Mouse (Mus musculus) embryo, embryonic 11.5 days (tissue): Measurements from ENCODE around the gene Smr3a.

ENCODE experiments used
- DNase-seq: peaks from one replicate; pipeline ENCODE4 v3.0.0-alpha.2; 2012; ENCODE audit warnings: low read depth, low spot score

Smr3a gene

DNA sequence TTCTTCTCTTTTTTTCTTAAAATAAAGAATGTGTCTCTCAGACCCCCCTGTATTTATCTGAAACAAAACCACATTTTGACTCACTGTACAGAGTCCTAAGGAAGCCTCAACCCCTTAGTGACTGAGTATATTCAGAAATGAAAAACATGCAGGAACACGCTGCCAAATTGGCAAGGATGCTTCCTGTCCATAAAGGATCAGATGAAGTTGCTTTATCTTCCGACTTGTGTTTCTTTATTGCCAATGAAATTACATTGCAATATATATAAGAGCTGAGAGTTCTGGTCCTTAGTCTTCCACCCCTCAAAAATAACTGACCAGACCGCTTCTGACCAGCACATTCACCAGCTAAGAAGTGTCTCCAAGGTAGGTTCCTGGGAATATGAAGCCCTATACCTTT is at the start of gene Smr3a:
Gene Smr3a, plus strand, starts transcription at position 301 of the 400 bp plus-strand sequence.
- no peak for DNase-seq

GRCm38 (mm10) chr5:87969201-87969600 is 33.1 kb upstream of the Smr3a start, which contains the start of the genes 2310003L06Rik and Gm28434:
Gene 2310003L06Rik, plus strand, starts transcription at chr5:87969459.
Gene Gm28434, plus strand, starts transcription at chr5:87969517.
- DNase-seq, result no peak

- DNase-seq, result no peak
Observed at GRCm38 (mm10) chr5:87979139-87979538, 23.2 kb upstream of the Smr3a start, which contains the start of gene Cabs1. Gene Cabs1, plus strand, starts transcription at chr5:87979439.

DNA sequence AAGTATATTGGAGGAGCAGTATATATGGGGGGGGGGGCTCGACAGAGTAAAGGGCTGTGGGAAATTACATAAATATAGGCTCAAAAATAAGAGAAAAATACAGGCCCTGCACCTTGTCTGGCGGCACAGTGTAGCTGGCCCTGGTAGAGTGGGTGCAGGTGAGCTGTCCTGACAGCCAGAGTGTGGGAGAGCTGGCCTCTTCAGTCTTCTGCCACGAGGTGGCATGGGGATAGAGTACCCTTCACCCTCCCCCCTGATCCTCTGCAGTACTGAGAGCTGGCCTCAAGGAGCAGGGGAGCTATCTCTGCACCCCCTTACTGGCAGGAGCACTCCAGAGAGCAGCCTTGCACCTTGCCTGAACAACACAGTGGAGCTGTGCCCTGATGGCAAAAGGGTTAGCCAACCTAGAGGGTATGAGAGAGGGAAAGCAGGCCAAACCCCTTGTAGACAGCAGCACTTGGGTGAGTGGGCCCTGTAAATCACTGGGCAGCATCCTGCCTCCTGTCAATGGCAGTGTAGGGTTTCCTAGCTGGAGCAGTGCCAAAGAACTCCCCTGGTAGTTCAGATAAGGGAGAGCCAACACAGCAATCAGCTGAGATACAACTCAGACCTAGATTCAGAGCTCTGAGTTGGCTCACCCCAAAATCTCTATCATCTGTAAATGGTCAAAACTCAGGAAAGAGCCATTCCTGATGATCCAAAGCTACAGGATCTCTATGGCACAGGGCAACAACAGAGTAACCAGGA is 19.7 kb upstream of the Smr3a start:
- DNase-seq, result no peak

DNA sequence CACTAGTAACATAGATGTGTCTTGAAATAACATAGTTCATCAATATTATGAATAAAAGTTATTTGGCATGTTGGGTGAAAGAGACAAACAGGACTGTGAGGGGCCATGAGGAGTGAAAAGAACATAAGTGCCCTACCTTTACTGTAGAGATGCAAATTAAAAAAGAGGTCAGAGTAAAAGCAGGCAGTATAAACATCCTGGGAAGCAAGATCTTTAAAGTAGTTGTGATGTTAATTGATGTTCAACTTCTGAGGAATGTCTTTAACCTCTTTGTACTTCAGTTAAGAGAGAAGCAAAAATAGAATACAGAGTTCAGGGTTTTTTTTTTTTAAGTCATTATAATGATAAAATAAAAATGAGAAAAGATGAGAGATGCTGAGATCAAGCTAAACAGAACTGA is 2.9 kb downstream of the Smr3a start:
- no peak for DNase-seq
